Mouse (Mus musculus) testis, adult 2 months (tissue): ENCODE measurements at regions not wholly inside any gene's neighbourhood (a gene's known extent, or its start where the extent isn't known, plus 50 kb on each side); places are given as distances from the start of the nearest gene placed in this dataset.

Source experiments
- CTCF ChIP-seq: fragments of 200-500 bp; IDR thresholded peaks from 2 replicates; pipeline ENCODE4 v1.5.1; 2012; ENCODE audit warnings: low read depth, mild to moderate bottlenecking, inconsistent platforms, low read length, moderate library complexity; ENCODE audit not compliant: control insufficient read depth, insufficient read depth, insufficient replicate concordance
- POLR2A ChIP-seq: fragments of 200-500 bp; IDR thresholded peaks from 2 replicates; pipeline ENCODE4 v1.6.1; 2012; ENCODE audit warnings: low read depth, mild to moderate bottlenecking, inconsistent platforms, low read length, moderate library complexity; ENCODE audit not compliant: control insufficient read depth

DNA sequence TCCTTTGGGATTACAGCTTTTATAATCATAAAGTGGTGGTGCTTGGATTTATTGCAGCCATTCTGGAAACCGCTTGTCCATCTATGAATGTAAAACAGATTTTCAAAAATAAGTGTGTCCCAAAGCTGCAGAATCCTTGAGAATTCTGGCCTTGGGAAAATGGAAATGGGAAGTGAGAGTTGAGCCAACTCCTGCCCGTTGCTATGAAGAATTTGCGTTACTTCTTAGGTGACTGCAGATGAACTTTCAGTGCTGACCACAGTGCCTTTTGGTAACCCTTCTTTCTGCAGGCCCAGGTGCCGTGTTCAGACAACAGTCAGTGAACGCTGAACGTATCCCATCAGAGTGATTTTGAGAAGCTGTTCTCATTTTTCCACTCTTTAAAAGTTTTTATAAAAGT, 60.9 kb upstream of the D16Ertd472e start:
- TF ChIP-seq CTCF (no peak), POLR2A (no peak)
